Mouse (Mus musculus): ENCODE data around the gene Hrh3. TPM values are rescaled to one million over a fixed set of nuclear protein-coding genes. Genes with fewer than 3 reads are reported as not detected.

The Hrh3 gene
- total RNA-seq, 2 experiments from 2014 or later, result 49.0 to 63.4 TPM

GRCm38 (mm10) chr2:180069770-180070480 lies 34.4 kb downstream of the Hrh3 start:
- no peak for DNase-seq (ENCODE audit: low spot score in 2 of 2)

GRCm38 (mm10) chr2:180063338-180064131 lies 40.8 kb downstream of the Hrh3 start:
- no peak for DNase-seq (ENCODE audit: low spot score in 2 of 2)

GRCm38 (mm10) chr2:180053001-180053400 lies 51.3 kb downstream of the Hrh3 start:
- no peak for DNase-seq (ENCODE audit: low spot score in 2 of 2)

DNA sequence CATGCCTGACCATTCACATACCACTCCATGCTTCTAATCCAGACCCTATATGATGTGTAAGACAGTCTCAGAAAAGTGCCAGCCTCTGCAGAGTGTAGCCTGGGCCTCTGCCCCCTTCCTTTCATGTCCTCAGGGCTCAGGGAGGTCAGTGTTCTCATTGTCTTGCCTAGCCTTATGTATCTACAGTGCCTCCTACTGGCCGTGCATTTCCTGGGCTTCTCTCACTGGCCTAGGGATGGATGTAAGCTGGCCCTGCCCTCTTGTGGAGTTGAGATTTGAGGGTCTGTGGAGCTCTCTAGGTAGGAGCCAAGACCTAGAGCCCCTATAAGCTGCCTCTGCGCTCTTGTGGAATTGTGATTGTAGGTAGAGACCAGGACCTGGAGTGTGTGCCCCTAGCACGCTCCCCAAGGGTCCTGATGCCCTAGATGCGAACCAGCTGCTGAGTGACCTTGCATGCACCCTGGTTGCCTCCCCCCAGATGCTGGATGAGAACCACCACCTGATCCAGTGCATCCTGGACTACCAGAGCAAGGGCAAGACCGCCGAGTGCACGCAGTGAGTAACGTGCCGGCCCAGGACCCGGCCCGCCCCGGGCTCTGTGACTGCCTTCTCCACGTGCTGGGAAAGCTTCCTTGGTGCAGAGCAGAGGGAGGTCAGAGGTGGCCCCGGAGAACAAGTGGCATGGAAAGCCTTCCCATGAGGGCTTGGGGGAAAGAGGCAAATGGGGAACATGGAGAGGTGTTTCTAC lies 52.1 kb downstream of the Hrh3 start:
- DNase-seq (ENCODE audit: low spot score in 2 of 2), result no peak

- peak; percentile 45 to 84 for DNase-seq (ENCODE audit: low spot score in 2 of 2)
Observed at GRCm38 (mm10) chr2:180050986-180051385, 53.3 kb downstream of the Hrh3 start.

Other genes with a start within 250 kb of the Hrh3 start
- 10 to 100 TPM; 20.8 to 23.7 TPM for gene Taf4, start 127.8 kb downstream of the Hrh3 start, total RNA-seq (2021)
- 10 to 100 TPM; 97.5 to 98.5 TPM for gene Lsm14b, start 79.5 kb downstream of the Hrh3 start, total RNA-seq (2021)
- gene Psma7, start 62.1 kb downstream of the Hrh3 start, total RNA-seq (2021), result 100 to 1,000 TPM; 163 to 171 TPM
- 10 to 100 TPM; 45.3 to 45.8 TPM for gene Ss18l1, start 62.0 kb downstream of the Hrh3 start, total RNA-seq (2021)
- 10 to 100 TPM; 17.9 to 18.9 TPM for gene Mtg2, start 33.9 kb downstream of the Hrh3 start, total RNA-seq (2021)
- 10 to 100 TPM; 47.6 to 47.9 TPM for gene Osbpl2, start 14.8 kb upstream of the Hrh3 start, total RNA-seq (2021)
- 100 to 1,000 TPM; 103 to 105 TPM for gene Adrm1, start 67.0 kb upstream of the Hrh3 start, total RNA-seq (2021)
- 1 to 10 TPM; 6.6 to 7.2 TPM for gene Lama5, start 121.4 kb upstream of the Hrh3 start, total RNA-seq (2021)
- 100 to 1,000 TPM; 772 to 807 TPM for gene Rps21, start 152.9 kb upstream of the Hrh3 start, total RNA-seq (2021)
- gene Cables2, start 169.0 kb upstream of the Hrh3 start, total RNA-seq (2021), result 10 to 100 TPM; 31.6 to 35.5 TPM
- gene Rbbp8nl, start 185.4 kb upstream of the Hrh3 start, total RNA-seq (2021), result not detected
- gene Gata5, start 230.2 kb upstream of the Hrh3 start, total RNA-seq (2021), result not detected